Mouse (Mus musculus) neural tube, embryonic 10.5 days (tissue): Measurements from ENCODE around the gene Rngtt.

Experiments used
- DNase-seq: peaks from one replicate; pipeline ENCODE4 v3.0.0-alpha.2; 2017; ENCODE audit warnings: low spot score; ENCODE audit errors: extremely low spot score

Gene Rngtt

DNA sequence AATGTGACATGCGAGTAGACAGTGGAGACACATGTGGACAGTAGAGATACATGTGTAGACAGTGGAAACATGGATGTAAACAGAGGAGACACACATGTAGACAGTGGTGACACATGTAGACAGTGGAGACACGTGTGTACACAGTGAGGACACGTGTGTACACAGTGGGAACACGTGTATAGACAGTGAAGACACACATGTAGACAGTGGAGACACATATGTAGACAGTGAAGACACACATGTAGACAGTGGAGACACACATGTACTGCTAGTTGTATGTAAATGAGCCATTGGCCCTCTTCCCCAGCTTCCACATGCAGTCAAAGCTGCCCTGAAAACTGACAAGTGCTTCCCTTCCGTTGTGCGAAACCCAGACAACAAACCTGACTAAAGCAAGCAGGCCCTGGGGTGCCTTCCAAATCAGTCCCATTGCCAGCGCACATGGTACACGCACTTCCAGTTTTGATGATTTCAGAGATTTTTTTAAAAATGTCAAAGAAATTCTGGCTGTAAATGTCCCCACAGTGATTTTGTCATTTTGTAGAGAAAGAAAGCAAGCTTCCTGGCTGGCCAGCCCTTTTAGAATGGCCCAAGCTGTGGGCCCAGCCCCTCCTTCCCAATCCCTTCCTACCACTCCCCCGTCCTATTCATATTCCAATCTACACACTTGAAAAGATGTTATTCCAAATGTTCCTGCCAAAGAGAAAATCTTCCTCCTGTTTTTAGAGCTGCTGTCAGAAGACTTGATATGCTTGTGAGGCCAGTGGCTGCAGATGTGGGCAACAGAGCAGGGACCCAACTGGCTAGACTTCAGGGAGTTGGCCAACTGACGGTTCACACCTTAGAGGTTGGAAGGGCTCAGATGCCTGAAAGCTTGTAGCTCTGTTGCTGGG lies 204.2 kb downstream of the Rngtt start:
- no peak for DNase-seq

DNA sequence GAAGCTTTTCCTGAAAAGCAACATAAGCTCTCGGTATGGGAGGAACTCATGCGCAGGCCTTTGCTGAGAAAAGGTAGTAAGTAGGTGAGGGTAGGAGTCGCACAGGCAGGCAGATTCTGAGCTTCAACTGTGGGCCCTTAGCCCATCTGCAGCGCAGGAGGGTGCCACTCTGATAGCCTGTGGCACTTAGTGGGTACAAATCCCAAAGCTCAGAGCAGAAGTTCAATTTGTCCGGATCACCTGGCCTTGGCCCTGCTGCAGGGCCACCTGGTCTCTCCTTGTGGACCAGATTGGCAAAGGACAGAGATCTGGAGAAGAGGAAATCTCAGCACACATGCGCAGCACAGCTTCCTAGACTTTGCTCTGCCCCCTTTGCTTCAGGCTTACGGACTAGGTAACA lies 210.1 kb downstream of the Rngtt start:
- DNase-seq = no peak

DNA sequence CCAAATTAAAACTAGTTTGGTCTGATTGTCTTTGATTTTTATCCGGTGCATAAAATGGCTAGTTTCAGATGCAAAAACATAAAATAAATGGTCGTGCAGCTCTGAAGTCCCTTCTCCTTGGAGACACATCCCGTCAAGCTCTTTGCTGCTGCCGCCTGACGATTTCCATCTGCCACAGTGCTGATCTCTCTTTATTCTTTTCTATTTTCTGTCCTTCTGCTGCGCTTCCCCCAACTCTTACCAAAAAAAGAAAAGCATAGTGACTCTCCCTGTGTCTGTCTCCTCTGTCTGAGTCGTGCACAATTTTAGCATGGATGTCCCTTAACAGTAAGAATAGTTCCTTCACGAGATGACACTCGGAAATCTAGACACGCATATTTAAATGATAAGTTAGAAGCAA lies 210.8 kb downstream of the Rngtt start:
- DNase-seq = no peak

GRCm38 (mm10) chr4:33523774-33524173 lies 213.7 kb downstream of the Rngtt start:
- no peak for DNase-seq

- DNase-seq = no peak
Measured at GRCm38 (mm10) chr4:33524481-33525141, 214.5 kb downstream of the Rngtt start.

DNA sequence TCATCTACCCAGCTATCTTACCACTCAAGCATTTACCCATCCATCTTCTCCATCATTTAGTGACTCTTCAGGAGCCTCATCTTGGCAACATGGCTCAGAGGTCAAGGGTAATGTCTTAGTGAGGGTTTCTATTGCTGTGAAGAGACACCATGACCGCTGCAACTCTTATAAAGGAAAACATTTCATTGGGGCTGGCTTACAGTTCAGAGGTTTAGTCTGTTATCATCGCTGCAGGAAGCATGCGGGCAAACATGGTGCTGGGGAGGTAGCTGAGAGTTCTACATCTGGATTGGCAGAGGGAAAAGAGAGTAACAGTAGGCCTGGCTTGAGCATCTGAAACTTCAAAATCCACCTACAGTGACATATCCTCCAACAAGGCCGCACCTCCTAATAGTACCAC lies 215.2 kb downstream of the Rngtt start:
- DNase-seq = no peak

- no peak for DNase-seq
Measured at GRCm38 (mm10) chr4:33526092-33526491, 216.0 kb downstream of the Rngtt start.

DNA sequence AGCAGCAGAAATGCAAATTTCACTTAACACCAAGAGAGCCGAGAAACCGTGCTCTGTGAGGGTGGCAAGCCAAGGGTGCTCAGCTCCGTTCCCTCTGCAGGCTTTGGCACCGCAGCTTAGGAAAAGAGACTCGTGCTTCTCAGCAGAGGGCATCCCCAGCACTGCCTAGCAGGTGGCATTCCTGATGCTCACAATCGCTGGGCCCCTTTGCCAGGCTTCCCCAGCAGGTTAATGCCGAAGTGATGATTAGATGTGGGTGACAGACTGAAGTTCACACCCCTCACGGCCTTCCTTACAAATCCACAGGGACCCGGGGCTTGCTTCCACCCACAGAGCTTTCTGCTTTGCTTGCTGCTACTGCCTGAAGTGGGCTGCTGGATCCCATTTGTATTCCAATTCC lies 216.6 kb downstream of the Rngtt start:
- no peak for DNase-seq

DNA sequence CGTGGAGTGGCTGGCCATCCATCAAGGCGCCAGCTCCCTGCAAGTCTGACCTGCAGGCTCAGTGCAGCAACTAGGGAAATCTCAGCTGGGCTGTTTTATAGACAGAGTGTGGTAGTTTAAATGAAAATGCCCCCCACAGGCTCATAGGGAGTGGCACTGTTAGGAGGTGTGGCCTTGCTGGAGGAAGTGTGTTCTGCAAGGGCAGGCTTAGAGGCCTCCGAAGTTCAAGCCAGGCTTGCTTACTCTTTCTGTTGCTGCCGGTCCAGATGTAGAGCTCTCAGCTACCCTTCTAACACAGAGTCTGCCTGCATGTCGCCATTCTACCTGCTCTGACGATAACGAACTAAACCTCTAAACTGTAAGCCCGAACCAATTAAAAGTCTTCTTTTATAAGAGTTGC lies 222.5 kb downstream of the Rngtt start:
- no peak for DNase-seq

DNA sequence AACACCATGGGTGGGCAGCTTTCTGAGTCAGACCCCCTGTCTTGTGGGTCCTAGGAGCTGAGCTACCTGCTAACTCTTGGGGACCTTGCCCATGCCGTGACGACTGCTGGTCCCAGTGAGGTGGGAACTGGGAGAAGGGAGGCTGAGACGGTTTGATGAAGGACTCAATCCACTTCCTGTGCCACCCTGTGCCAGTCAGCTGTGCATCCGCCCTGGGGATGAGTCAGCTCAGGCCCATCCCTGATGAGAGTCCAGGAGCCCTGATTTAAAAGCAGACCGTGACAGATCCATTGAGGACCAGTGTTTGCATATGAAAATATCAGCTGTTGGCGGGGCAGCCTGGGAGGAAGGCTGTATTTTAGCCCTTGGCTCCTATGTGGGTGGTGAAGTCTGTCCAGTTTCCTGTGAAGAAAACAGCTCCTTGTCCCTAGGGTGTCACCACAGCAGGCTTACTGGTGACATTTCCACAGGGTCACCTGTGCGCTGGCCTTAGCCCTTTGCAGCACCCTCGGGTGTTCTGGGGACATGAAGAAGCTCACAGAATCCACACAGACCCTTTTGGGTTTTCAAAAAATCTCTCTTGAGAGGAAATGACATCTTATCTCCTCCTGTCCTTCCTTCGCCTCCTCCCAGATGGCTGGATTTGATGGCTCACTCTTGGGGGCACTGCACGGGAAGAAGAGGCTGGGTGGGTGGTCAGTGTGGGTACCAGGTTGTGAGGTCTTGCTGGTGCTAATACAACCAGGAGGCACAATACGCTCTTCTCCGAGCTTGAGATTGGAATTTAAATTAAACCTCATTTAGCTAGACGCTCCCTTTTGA lies 234.9 kb downstream of the Rngtt start:
- no peak for DNase-seq

DNA sequence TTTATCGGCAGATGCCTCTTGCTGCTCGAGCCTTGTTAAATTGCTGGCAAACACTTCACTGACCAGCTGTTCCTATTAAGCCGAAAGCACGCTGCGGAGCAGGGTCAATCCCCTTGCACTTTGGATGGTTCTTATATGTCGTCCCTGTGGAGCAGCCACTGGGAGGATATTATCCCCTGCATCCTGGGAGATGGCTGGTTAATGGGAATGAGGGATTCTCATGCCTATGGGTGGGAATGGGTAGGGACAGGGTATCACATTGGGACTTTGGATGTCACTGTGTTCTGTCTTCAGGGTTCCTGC lies 235.4 kb downstream of the Rngtt start:
- DNase-seq = no peak

- no peak for DNase-seq
Measured at GRCm38 (mm10) chr4:33546278-33546677, 236.2 kb downstream of the Rngtt start.

- DNase-seq = no peak
Measured at GRCm38 (mm10) chr4:33547315-33547929, 237.3 kb downstream of the Rngtt start.

DNA sequence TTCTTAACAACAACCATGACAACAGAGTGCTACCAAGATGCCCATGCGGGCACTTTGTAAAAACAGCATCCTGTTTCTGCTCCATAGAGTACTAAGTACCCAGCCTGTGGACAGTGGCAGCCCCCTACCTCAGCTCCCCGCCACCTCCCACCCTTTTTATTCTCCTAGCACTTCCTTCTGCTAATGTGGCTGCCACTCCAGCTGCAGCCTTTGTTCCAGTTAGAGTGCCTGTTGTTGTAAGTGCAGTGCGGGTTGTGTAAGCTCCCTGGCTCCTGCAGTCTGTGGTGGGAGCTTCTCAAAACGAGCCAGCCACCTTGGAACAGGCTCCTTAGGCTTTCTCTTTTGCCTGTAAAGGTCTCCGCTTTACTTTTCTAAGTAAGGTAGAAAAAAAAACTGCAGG lies 239.5 kb downstream of the Rngtt start:
- DNase-seq = no peak
